Mouse (Mus musculus): ENCODE measurements at regions not wholly inside any gene's neighbourhood (a gene's known extent, or its start where the extent isn't known, plus 50 kb on each side); places are given as distances from the start of the nearest gene placed in this dataset.

GRCm38 (mm10) chr8:26793606-26794292 lies 183.4 kb upstream of the Zfp703 start:
- 93% methylated on average over 9 of the region's 9 CpGs for WGBS
- H3K9me3 ChIP-seq: no peaks in the 10 kb centered on the region
- no peaks in the 10 kb centered on the region for H3K4me1 ChIP-seq (replicated peaks)
- no peaks in the 10 kb centered on the region for H3K27me3 ChIP-seq (ENCODE audit: insufficient read depth, poor library complexity, severe bottlenecking)
- no peaks in the 10 kb centered on the region for H3K36me3 ChIP-seq
- no peak for DNase-seq (ENCODE audit: low spot score)
- no peak overlapping the region for H3K4me3 ChIP-seq
- H3K27ac ChIP-seq: no peak overlapping the region

DNA sequence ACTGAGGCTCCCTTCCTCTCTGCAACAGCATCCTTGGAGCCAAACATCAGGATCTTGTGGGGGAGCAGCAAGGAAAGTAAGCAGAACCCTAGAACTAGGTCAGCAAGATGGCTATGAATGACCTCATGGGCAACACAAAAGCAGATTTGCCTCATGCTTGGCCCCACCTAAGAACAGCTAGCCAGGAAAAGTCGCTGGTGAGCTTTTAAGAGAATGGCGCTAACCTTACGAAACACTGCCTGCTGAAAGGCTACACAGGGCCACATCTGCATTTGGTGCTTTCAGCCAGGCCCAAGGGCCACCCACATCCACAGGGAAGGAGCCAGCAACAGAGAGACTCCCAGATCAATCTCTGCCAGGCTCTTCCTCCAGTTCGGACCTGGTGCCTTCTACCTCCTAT lies 182.7 kb upstream of the Zfp703 start:
- Histone ChIP-seq H3K4me1 (replicated peaks) (no peaks in the 10 kb centered on the region), H3K36me3 (no peaks in the 10 kb centered on the region), H3K4me3 (no peak overlapping the region), H3K27me3 (ENCODE audit: insufficient read depth, poor library complexity, severe bottlenecking) (no peaks in the 10 kb centered on the region), H3K27ac (no peak overlapping the region), H3K9me3 (no peaks in the 10 kb centered on the region)
- no peak for DNase-seq (ENCODE audit: low spot score)
- 89% methylated on average over 4 of the region's 4 CpGs for WGBS

GRCm38 (mm10) chr8:26795616-26796015 lies 181.5 kb upstream of the Zfp703 start:
- Histone ChIP-seq H3K9me3 (no peaks in the 10 kb centered on the region), H3K36me3 (no peaks in the 10 kb centered on the region), H3K27ac (no peak overlapping the region), H3K27me3 (ENCODE audit: insufficient read depth, poor library complexity, severe bottlenecking) (no peaks in the 10 kb centered on the region), H3K4me3 (no peak overlapping the region), H3K4me1 (replicated peaks) (no peaks in the 10 kb centered on the region)
- 79% methylated on average over 8 of the region's 8 CpGs for WGBS
- no peak for DNase-seq (ENCODE audit: low spot score)

GRCm38 (mm10) chr8:26799814-26800213 lies 177.3 kb upstream of the Zfp703 start:
- Histone ChIP-seq H3K9me3 (no peaks in the 10 kb centered on the region), H3K27me3 (ENCODE audit: insufficient read depth, poor library complexity, severe bottlenecking) (peaks cover 17% of the 10 kb centered on the region), H3K4me1 (replicated peaks) (peaks cover 10% of the 10 kb centered on the region), H3K36me3 (no peaks in the 10 kb centered on the region), H3K27ac (no peak overlapping the region), H3K4me3 (no peak overlapping the region)
- WGBS: 51% methylated on average over 1 of the region's 1 CpGs
- DNase-seq (ENCODE audit: low spot score): no peak

DNA sequence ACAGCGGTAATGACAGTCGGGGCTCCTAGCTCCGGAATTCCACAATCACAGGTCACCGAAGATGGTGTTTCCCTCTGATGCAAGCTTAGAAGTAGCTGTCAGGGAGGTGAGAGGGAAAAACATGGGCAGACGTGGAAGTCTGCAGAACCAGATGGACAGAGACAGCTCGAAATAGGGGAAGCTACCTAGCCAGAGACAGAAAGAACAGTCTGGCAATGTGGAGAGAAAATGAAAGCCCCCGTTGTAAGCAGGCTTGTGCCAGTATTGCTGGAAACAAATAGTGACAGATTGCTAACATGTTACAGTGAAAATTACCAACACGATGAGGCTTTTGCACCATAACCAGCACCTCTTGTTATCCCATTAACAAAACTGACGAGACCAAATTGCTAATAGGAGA lies 173.0 kb upstream of the Zfp703 start:
- Histone ChIP-seq H3K4me1 (replicated peaks) (peaks cover 53% of the 10 kb centered on the region), H3K27ac (0 out of 2 replicates have a peak overlapping the region, but pooled peaks have one; percentile 35), H3K9me3 (no peaks in the 10 kb centered on the region), H3K4me3 (no peak overlapping the region), H3K36me3 (no peaks in the 10 kb centered on the region), H3K27me3 (ENCODE audit: insufficient read depth, poor library complexity, severe bottlenecking) (peaks cover 33% of the 10 kb centered on the region)
- DNase-seq (ENCODE audit: low spot score): no peak
- WGBS: 68% methylated on average over 9 of the region's 9 CpGs

GRCm38 (mm10) chr8:26804901-26805341 lies 172.2 kb upstream of the Zfp703 start:
- H3K27ac ChIP-seq: peak overlapping the region; percentile 19; the same call in 1 of the 2 replicates
- no peaks in the 10 kb centered on the region for H3K36me3 ChIP-seq
- DNase-seq (ENCODE audit: low spot score): peak; percentile 30
- 38% methylated on average over 7 of the region's 7 CpGs for WGBS
- H3K27me3 ChIP-seq (ENCODE audit: insufficient read depth, poor library complexity, severe bottlenecking): peaks cover 33% of the 10 kb centered on the region
- H3K9me3 ChIP-seq: no peaks in the 10 kb centered on the region
- H3K4me3 ChIP-seq: no peak overlapping the region
- peaks cover 57% of the 10 kb centered on the region for H3K4me1 ChIP-seq (replicated peaks)

GRCm38 (mm10) chr8:26805371-26805821 lies 171.7 kb upstream of the Zfp703 start:
- Histone ChIP-seq H3K4me3 (no peak overlapping the region), H3K4me1 (replicated peaks) (peaks cover 60% of the 10 kb centered on the region), H3K36me3 (no peaks in the 10 kb centered on the region), H3K9me3 (no peaks in the 10 kb centered on the region), H3K27ac (peak overlapping the region; percentile 62), H3K27me3 (ENCODE audit: insufficient read depth, poor library complexity, severe bottlenecking) (peaks cover 33% of the 10 kb centered on the region)
- 22% methylated on average over 6 of the region's 6 CpGs for WGBS
- DNase-seq (ENCODE audit: low spot score): no peak

DNA sequence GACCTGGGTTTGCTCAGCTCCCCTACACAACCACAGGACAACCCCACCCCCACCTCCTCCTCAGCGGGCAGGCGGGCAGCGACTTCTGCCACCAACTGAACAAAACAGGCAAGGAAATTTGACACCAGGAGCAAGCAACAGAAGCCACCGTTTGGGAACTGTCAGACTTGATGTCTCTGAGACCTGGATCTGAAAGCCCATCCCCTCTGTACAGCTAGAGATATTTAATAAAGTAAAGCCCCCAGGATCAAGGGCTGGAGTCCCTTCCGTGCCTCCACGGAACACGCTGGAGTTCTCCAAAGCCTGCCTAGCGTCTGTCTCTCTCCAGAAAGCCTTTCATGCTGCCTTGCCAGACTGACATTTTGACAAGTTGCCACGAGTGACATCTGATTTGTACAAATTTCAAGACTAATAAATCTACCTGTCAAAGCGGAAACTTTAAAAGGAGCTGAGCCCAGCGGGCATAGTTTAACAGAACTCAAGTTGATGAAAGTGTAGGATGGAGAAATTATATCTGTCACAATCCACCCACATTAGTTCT lies 168.9 kb upstream of the Zfp703 start:
- Histone ChIP-seq H3K36me3 (no peaks in the 10 kb centered on the region), H3K27me3 (ENCODE audit: insufficient read depth, poor library complexity, severe bottlenecking) (peaks cover 34% of the 10 kb centered on the region), H3K27ac (peak overlapping the region; percentile 25), H3K4me3 (peak overlapping the region; percentile 23; the same call in 1 of the 2 replicates), H3K9me3 (no peaks in the 10 kb centered on the region), H3K4me1 (replicated peaks) (peaks cover 73% of the 10 kb centered on the region)
- peak; percentile 53 for DNase-seq (ENCODE audit: low spot score)
- 11% methylated on average over 11 of the region's 11 CpGs for WGBS

DNA sequence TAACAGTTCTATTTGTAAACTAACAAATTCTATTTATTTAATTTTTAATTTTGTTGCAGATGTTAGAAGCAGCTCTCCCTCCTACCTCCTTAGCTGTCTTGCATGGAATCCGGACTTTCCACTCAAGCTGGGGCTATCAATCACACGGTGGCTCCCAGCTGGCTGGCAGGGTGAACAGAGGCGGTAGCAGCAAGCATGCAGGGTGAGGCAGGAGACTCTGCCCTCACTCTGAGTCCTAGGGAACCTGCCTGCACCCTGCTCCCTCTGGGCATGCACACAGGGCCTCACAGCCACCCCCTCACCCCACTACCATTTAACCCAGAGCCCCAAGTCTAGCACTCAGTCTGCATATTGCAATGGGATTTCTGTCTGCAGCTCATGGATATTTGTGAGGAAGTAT lies 168.4 kb upstream of the Zfp703 start:
- Histone ChIP-seq H3K4me1 (replicated peaks) (peaks cover 73% of the 10 kb centered on the region), H3K27ac (peak overlapping the region; percentile 66), H3K9me3 (no peaks in the 10 kb centered on the region), H3K36me3 (no peaks in the 10 kb centered on the region), H3K27me3 (ENCODE audit: insufficient read depth, poor library complexity, severe bottlenecking) (peaks cover 29% of the 10 kb centered on the region), H3K4me3 (no peak overlapping the region)
- no peak for DNase-seq (ENCODE audit: low spot score)
- WGBS: 9% methylated on average over 3 of the region's 3 CpGs

- 88% methylated on average over 7 of the region's 7 CpGs for WGBS
- H3K27me3 ChIP-seq (ENCODE audit: insufficient read depth, poor library complexity, severe bottlenecking): peaks cover 21% of the 10 kb centered on the region
- no peak for DNase-seq (ENCODE audit: low spot score)
- no peaks in the 10 kb centered on the region for H3K9me3 ChIP-seq
- no peak overlapping the region; the same call in 1 of the 2 replicates for H3K27ac ChIP-seq
- H3K4me3 ChIP-seq: no peak overlapping the region
- H3K4me1 ChIP-seq (replicated peaks): peaks cover 64% of the 10 kb centered on the region
- H3K36me3 ChIP-seq: no peaks in the 10 kb centered on the region
These were observed 167.2 kb upstream of the Zfp703 start for GRCm38 (mm10) chr8:26809943-26810342.

- peaks cover 27% of the 10 kb centered on the region for H3K27me3 ChIP-seq (ENCODE audit: insufficient read depth, poor library complexity, severe bottlenecking)
- H3K4me3 ChIP-seq: no peak overlapping the region
- no peaks in the 10 kb centered on the region for H3K36me3 ChIP-seq
- H3K27ac ChIP-seq: no peak overlapping the region
- DNase-seq (ENCODE audit: low spot score): no peak
- no peaks in the 10 kb centered on the region for H3K9me3 ChIP-seq
- peaks cover 57% of the 10 kb centered on the region for H3K4me1 ChIP-seq (replicated peaks)
- WGBS: 80% methylated on average over 12 of the region's 12 CpGs
These were observed 165.4 kb upstream of the Zfp703 start for GRCm38 (mm10) chr8:26811533-26812236.

GRCm38 (mm10) chr8:26813198-26813815 lies 163.8 kb upstream of the Zfp703 start:
- H3K4me3 ChIP-seq: no peak overlapping the region
- no peak for DNase-seq (ENCODE audit: low spot score)
- peaks cover 26% of the 10 kb centered on the region for H3K27me3 ChIP-seq (ENCODE audit: insufficient read depth, poor library complexity, severe bottlenecking)
- H3K27ac ChIP-seq: no peak overlapping the region
- no peaks in the 10 kb centered on the region for H3K9me3 ChIP-seq
- H3K36me3 ChIP-seq: no peaks in the 10 kb centered on the region
- peaks cover 40% of the 10 kb centered on the region for H3K4me1 ChIP-seq (replicated peaks)
- 72% methylated on average over 9 of the region's 9 CpGs for WGBS

Data from hindbrain, embryonic 10.5 days (tissue).